Mouse (Mus musculus) forebrain, embryonic 14.5 days (tissue): ENCODE data around the gene Mal. TPM values are rescaled to one million over a fixed set of nuclear protein-coding genes. Genes with fewer than 3 reads are reported as not detected.

Experiments used
- ATAC-seq: fragments of 200-750 bp; cut with Nextera tagmentation; 2 replicates; pipeline ENCODE4 v1.8.0; 2017; ENCODE audit warnings: mild to moderate bottlenecking, moderate library complexity
- DNase-seq: peaks from one replicate; pipeline ENCODE4 v3.0.0-alpha.2; 2015; ENCODE audit warnings: low spot score
- H3K27ac ChIP-seq: fragments of 300-500 bp; sonication (generic); 2 replicates; pipeline ENCODE4 v1.5.1; 2014; ENCODE audit warnings: low read depth, mild to moderate bottlenecking, control low read depth, low read length, moderate library complexity
- H3K27me3 ChIP-seq: fragments of 300-500 bp; sonication (generic); replicated peaks from 2 replicates; pipeline ENCODE4 v1.6.1; 2014; ENCODE audit warnings: low read length, control low read depth, mixed read lengths; ENCODE audit not compliant: control insufficient read depth, insufficient read depth
- H3K36me3 ChIP-seq: fragments of 300-500 bp; sonication (generic); 2 replicates; pipeline ENCODE4 v1.6.1; 2014; ENCODE audit warnings: low read length, control low read depth; ENCODE audit not compliant: control insufficient read depth, insufficient read depth
- H3K4me1 ChIP-seq: fragments of 300-500 bp; sonication (generic); 2 replicates; pipeline ENCODE4 v1.6.1; 2014; ENCODE audit warnings: antibody characterized with exemption, low read length, control low read depth; ENCODE audit not compliant: control insufficient read depth, insufficient read depth
- H3K4me2 ChIP-seq: fragments of 300-500 bp; sonication (generic); 2 replicates; pipeline ENCODE4 v1.6.1; 2014; ENCODE audit warnings: mild to moderate bottlenecking, control low read depth, low read length
- H3K4me3 ChIP-seq: fragments of 300-500 bp; sonication (generic); 2 replicates; pipeline ENCODE4 v1.5.1; 2014; ENCODE audit warnings: low read depth, low read length, control low read depth
- H3K9ac ChIP-seq: fragments of 300-500 bp; sonication (generic); 2 replicates; pipeline ENCODE4 v1.6.1; 2014; ENCODE audit warnings: mild to moderate bottlenecking, low read length, control low read depth, moderate library complexity
- H3K9me3 ChIP-seq: fragments of 300-500 bp; sonication (generic); replicated peaks from 2 replicates; pipeline ENCODE4 v1.6.1; 2016; ENCODE audit warnings: low read length, control low read depth, mixed read lengths; ENCODE audit not compliant: control insufficient read depth
- WGBS: fragments of 180-500 bp; shearing (Covaris S2); extraction: QIAGEN DNeasy Blood & Tissue Kit; methylation state at CpG from one replicate; pipeline ENCODE4 v1.1.7; 2014; 5-methylcytosine and 5-hydroxymethylcytosine counted together
- polyA plus RNA-seq: library from polyadenylated mRNA; unstranded; fragments of >200 nt; fragmentation: Nextera tagmentation; extraction: Ambion mirVana; gene quantifications from 2 replicates; pipeline ENCODE4 v1.2.1, GENCODE M21; 2014

Gene Mal
- polyA plus RNA-seq, 1 experiment from 2014 or later: 0.80 TPM

GRCm38 (mm10) chr2:127584436-127584858 is 72.0 kb downstream of the Mal start:
- under 1% methylated on average over 24 of the region's 24 CpGs for WGBS
- H3K9ac ChIP-seq: peak overlapping the region; percentile 77
- no peaks in the 10 kb centered on the region for H3K9me3 ChIP-seq
- peaks cover 7% of the 10 kb centered on the region for H3K36me3 ChIP-seq
- H3K4me2 ChIP-seq: peak overlapping the region; percentile 92
- no peaks in the 10 kb centered on the region for H3K27me3 ChIP-seq
- peak; percentile 97 for DNase-seq
- ATAC-seq: peak; percentile 88
- H3K27ac ChIP-seq: no peak overlapping the region
- H3K4me1 ChIP-seq: peaks cover 20% of the 10 kb centered on the region
- H3K4me3 ChIP-seq: peak overlapping the region; percentile 62

Other genes with a start within 250 kb of the Mal start
- 0.21 TPM in 1 of 2 replicates, not detected in the other for gene Gpat2, start 231.5 kb downstream of the Mal start, polyA plus RNA-seq
- 32.1 and 32.8 TPM in 2 replicates for gene Fahd2a, start 212.1 kb downstream of the Mal start, polyA plus RNA-seq
- 13.8 and 15.1 TPM in 2 replicates for gene Kcnip3, start 134.6 kb downstream of the Mal start, polyA plus RNA-seq
- gene Prom2, start 115.2 kb downstream of the Mal start, polyA plus RNA-seq: 0.04 TPM in 1 of 2 replicates, not detected in the other
- gene Zfp661, start 69.6 kb downstream of the Mal start, polyA plus RNA-seq: 9.1 and 9.4 TPM in 2 replicates
- gene Mrps5, start 69.5 kb downstream of the Mal start, polyA plus RNA-seq: 156 and 172 TPM in 2 replicates
- 0.71 and 1.0 TPM in 2 replicates for gene Mall, start 73.2 kb upstream of the Mal start, polyA plus RNA-seq
- gene Nphp1, start 132.2 kb upstream of the Mal start, polyA plus RNA-seq: 13.7 and 18.2 TPM in 2 replicates
- 34.5 and 40.5 TPM in 2 replicates for gene Mtln, start 135.8 kb upstream of the Mal start, polyA plus RNA-seq
- 8.4 and 10.5 TPM in 2 replicates for gene Bub1, start 175.2 kb upstream of the Mal start, polyA plus RNA-seq
- gene Acoxl, start 182.2 kb upstream of the Mal start, polyA plus RNA-seq: not detected in 2 replicates